9 mouse cellular contexts compared by ENCODE assay signal in the genomic region with DNA sequence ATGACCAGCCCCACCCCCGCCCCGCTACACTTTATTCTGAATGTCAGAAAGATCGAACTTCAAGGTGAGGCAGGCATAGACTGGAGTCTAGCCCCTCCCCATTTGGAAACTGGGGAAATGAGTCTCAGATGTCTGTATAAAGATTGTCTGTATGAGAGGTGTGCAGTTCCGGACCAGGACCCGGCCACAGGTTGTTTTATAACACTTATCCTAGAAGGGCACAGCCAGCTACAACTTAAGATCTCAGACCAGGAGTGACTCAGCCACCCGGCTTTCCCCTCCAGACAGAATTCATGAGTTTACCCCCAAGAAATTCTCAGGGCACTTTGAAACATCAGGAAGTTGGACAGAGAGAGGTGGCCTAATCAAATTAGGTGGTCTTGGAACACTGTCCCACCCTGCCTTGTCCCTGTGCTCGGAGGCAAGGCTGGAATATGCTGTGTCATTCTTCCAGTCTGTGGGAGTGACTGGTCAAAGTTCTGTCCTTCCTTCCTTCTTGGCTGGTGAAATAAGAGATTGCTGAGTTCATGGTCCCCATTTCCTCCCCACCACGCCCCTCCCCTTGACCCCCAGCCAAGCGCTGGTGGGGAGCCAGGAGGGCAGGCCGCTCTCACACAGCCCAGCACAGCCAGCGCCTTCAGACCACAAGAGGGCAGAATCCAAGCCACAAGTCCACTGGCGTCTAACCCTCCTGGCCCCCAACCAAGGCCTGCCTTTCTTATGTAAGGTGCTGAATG. TPM values are rescaled to one million over a fixed set of nuclear protein-coding genes. Genes with fewer than 3 reads are reported as not detected.
A peak's percentile ranks its signal among the peaks of the same experiment; 100 is the strongest.
DNase-seq lines count a peak whose midpoint lies in the region; ATAC-seq and TF ChIP-seq lines count a peak whose summit lies in the region.
"Had no signal": no experiment of that assay in that cellular context is flagged by ENCODE, and none has a peak within 500 bp of the region (broad histone marks: within the 10 kb centered on the region; RNA-seq: fewer than 3 reads in every experiment).

No protein-coding gene starts in this region.

- peaks cover 32% of the 10 kb centered on the region for H3K36me3 ChIP-seq in E14TG2a.4 (ENCODE audit: insufficient read depth, low read length)
- peaks cover 22% of the 10 kb centered on the region for H3K36me3 ChIP-seq in embryonic facial prominence, embryonic 15.5 days
- H3K36me3 ChIP-seq in heart, embryonic 16.5 days (ENCODE audit: control insufficient read depth, insufficient read depth): 0 out of 2 replicates have a peak, but pooled peaks cover 7% of the 10 kb centered on the region

- no peak overlapping the region for H3K4me2 ChIP-seq in embryonic facial prominence, embryonic 15.5 days (replicated peaks)
- H3K4me2 ChIP-seq in heart, embryonic 16.5 days (ENCODE audit: low read depth, low read length): 0 out of 2 replicates have a peak overlapping the region, but pooled peaks have one; percentile 16
- H3K4me2 ChIP-seq: midbrain, embryonic 12.5 days had no signal

- peaks cover 93% of the 10 kb centered on the region for H3K4me1 ChIP-seq in E14TG2a.4 (replicated peaks; ENCODE audit: low read depth, low read length)
- peaks cover 25% of the 10 kb centered on the region for H3K4me1 ChIP-seq in embryonic facial prominence, embryonic 15.5 days
- H3K4me1 ChIP-seq in heart, embryonic 16.5 days (ENCODE audit: control insufficient read depth, insufficient read depth, low read length): peaks cover 18% of the 10 kb centered on the region
- H3K4me1 ChIP-seq in lung, adult 2 months (ENCODE audit: control insufficient read depth, insufficient read depth, low read length): peaks cover 24% of the 10 kb centered on the region
- H3K4me1 ChIP-seq: midbrain, embryonic 12.5 days had no signal

- peak; percentile 79; the same call in 1 of the 2 replicates for ATAC-seq in embryonic facial prominence, embryonic 15.5 days (ENCODE audit: insufficient number of reproducible peaks, low FRiP score, low TSS enrichment, low read depth)
- peak; percentile 88 for ATAC-seq in heart, embryonic 16.5 days (replicated peaks; ENCODE audit: extremely low read depth, insufficient read depth, low FRiP score)

- 49% methylated on average over 12 of the region's 12 CpGs for WGBS in embryonic facial prominence, embryonic 15.5 days
- WGBS in heart, embryonic 16.5 days: 43% methylated on average over 12 of the region's 12 CpGs
- 25% methylated on average over 12 of the region's 12 CpGs for WGBS in lung, adult 2 months

- H3K4me3 ChIP-seq in E14TG2a.4 (replicated peaks; ENCODE audit: low read length): peak overlapping the region; percentile 52
- H3K4me3 ChIP-seq in embryonic facial prominence, embryonic 15.5 days (replicated peaks): no peak overlapping the region
- H3K4me3 ChIP-seq in heart, embryonic 16.5 days (ENCODE audit: low read length): no peak overlapping the region
- H3K4me3 ChIP-seq in lung, adult 2 months (replicated peaks; ENCODE audit: extremely low read depth, low read depth, low read length): peak overlapping the region; percentile 5
- H3K4me3 ChIP-seq: midbrain, embryonic 12.5 days had no signal

- no peaks in the 10 kb centered on the region for H3K27me3 ChIP-seq in E14TG2a.4 (ENCODE audit: insufficient read depth, low read length)
- H3K27me3 ChIP-seq in embryonic facial prominence, embryonic 15.5 days: no peaks in the 10 kb centered on the region
- no peaks in the 10 kb centered on the region for H3K27me3 ChIP-seq in heart, embryonic 16.5 days (ENCODE audit: control insufficient read depth, insufficient read depth, low read length)
- H3K27me3 ChIP-seq: midbrain, embryonic 12.5 days had no signal

- TF ChIP-seq POLR2A in lung, adult 2 months (IDR thresholded peaks at IDR 0.05; ENCODE audit: borderline replicate concordance, extremely low read depth, low read depth, low read length): peak; percentile 14; the same call in 1 of the 2 replicates

- peak overlapping the region; percentile 17; the same call in 1 of the 2 replicates for H3K27ac ChIP-seq in embryonic facial prominence, embryonic 15.5 days (replicated peaks)
- peak overlapping the region; percentile 67 for H3K27ac ChIP-seq in heart, embryonic 16.5 days (ENCODE audit: low read length)
- H3K27ac ChIP-seq: midbrain, embryonic 12.5 days had no signal

- H3K9me3 ChIP-seq in E14TG2a.4 (ENCODE audit: low read length): no peaks in the 10 kb centered on the region
- H3K9me3 ChIP-seq in embryonic facial prominence, embryonic 15.5 days (replicated peaks): no peaks in the 10 kb centered on the region
- no peaks in the 10 kb centered on the region for H3K9me3 ChIP-seq in heart, embryonic 16.5 days (replicated peaks; ENCODE audit: control insufficient read depth, low read length)
- H3K9me3 ChIP-seq: midbrain, embryonic 12.5 days had no signal

- peak; percentile 47 for TF ChIP-seq CTCF in E14TG2a.4 (conservative IDR thresholded peaks at IDR 0.05; ENCODE audit: low read length)
- peak; percentile 81 for TF ChIP-seq CTCF in lung, adult 2 months (IDR thresholded peaks at IDR 0.05; ENCODE audit: insufficient read depth, low read length)

- no peak overlapping the region for H3K9ac ChIP-seq in embryonic facial prominence, embryonic 15.5 days
- H3K9ac ChIP-seq in heart, embryonic 16.5 days (ENCODE audit: low read length): no peak overlapping the region
- H3K9ac ChIP-seq: midbrain, embryonic 12.5 days had no signal

- peak; percentile 98 for DNase-seq in adrenal gland, adult 8-10 months
- peak; percentile 31 for DNase-seq in layer of hippocampus, adult 9-10 months (ENCODE audit: low spot score)
- peak; percentile 92 for DNase-seq in lung, adult 2 months
- DNase-seq in right cerebral cortex, postnatal 10 days (ENCODE audit: low spot score in 2 of 2): peak; percentile 80 to 85
- peak; percentile 84 for DNase-seq in urinary bladder, postnatal 25 days (ENCODE audit: low spot score)

RNA-seq across cellular contexts. Expression of gene Aldh2, which starts 9.7 kb away (rescaled TPM):
- total RNA-seq in adrenal gland, adult 8-10 months (2022): 1,000 to 10,000 TPM in 2 of 4 experiments, 100 to 1,000 TPM in 2; 881 to 2,723 (median 1,517) TPM
- 212 and 219 TPM in 2 replicates for polyA plus RNA-seq in embryonic facial prominence, embryonic 15.5 days (2015; fragmentation: Nextera tagmentation; extraction: Ambion mirVana)
- 132 and 133 TPM in 2 replicates for polyA plus RNA-seq in heart, embryonic 16.5 days (2015; fragmentation: Nextera tagmentation; extraction: Ambion mirVana)
- 1,209 and 1,438 TPM in 2 replicates for polyA plus RNA-seq in lung, adult 2 months (2012; rRNA removed)

RNA-seq across cellular contexts. Expression of gene Acad12, which starts 34.8 kb away (rescaled TPM):
- total RNA-seq in adrenal gland, adult 8-10 months (2022): 10 to 100 TPM; 20.1 to 26.0 (median 22.8) TPM
- polyA plus RNA-seq in embryonic facial prominence, embryonic 15.5 days (2015; fragmentation: Nextera tagmentation; extraction: Ambion mirVana): 2.0 and 2.4 TPM in 2 replicates
- 6.7 TPM in 2 replicates for polyA plus RNA-seq in heart, embryonic 16.5 days (2015; fragmentation: Nextera tagmentation; extraction: Ambion mirVana)
- polyA plus RNA-seq in lung, adult 2 months (2012; rRNA removed): 10.1 and 10.3 TPM in 2 replicates

RNA-seq across cellular contexts. Expression of gene Mapkapk5, which starts 38.2 kb away (rescaled TPM):
- total RNA-seq in adrenal gland, adult 8-10 months (2022): 10 to 100 TPM; 59.5 to 85.2 (median 79.4) TPM
- polyA plus RNA-seq in embryonic facial prominence, embryonic 15.5 days (2015; fragmentation: Nextera tagmentation; extraction: Ambion mirVana): 49.3 and 52.0 TPM in 2 replicates
- 36.6 and 39.3 TPM in 2 replicates for polyA plus RNA-seq in heart, embryonic 16.5 days (2015; fragmentation: Nextera tagmentation; extraction: Ambion mirVana)
- 20.6 and 36.8 TPM in 2 replicates for polyA plus RNA-seq in lung, adult 2 months (2012; rRNA removed)

RNA-seq across cellular contexts. Expression of gene Adam1a, which starts 38.7 kb away (rescaled TPM):
- total RNA-seq in adrenal gland, adult 8-10 months (2022): 10 to 100 TPM in 2 of 4 experiments, 1 to 10 TPM in 2; 4.6 to 15.8 (median 9.0) TPM
- polyA plus RNA-seq in embryonic facial prominence, embryonic 15.5 days (2015; fragmentation: Nextera tagmentation; extraction: Ambion mirVana): 1.4 and 1.9 TPM in 2 replicates
- 0.54 and 1.3 TPM in 2 replicates for polyA plus RNA-seq in heart, embryonic 16.5 days (2015; fragmentation: Nextera tagmentation; extraction: Ambion mirVana)
- polyA plus RNA-seq in lung, adult 2 months (2012; rRNA removed): 4.4 and 5.7 TPM in 2 replicates

RNA-seq across cellular contexts. Expression of gene Gm42878, which starts 38.7 kb away (rescaled TPM):
- not detected for total RNA-seq in adrenal gland, adult 8-10 months (2022)
- 0.58 TPM in 1 of 2 replicates, not detected in the other for polyA plus RNA-seq in embryonic facial prominence, embryonic 15.5 days (2015; fragmentation: Nextera tagmentation; extraction: Ambion mirVana)
- 0.32 TPM in 1 of 2 replicates, not detected in the other for polyA plus RNA-seq in heart, embryonic 16.5 days (2015; fragmentation: Nextera tagmentation; extraction: Ambion mirVana)
- polyA plus RNA-seq in lung, adult 2 months (2012; rRNA removed): 0.28 TPM in 1 of 2 replicates, not detected in the other
- polyA plus RNA-seq: midbrain, embryonic 12.5 days had no signal

Comparison
In these comparisons a context has a peak if more than half of its experiments do, and no peak if none do; other contexts are left out.
1. H3K4me3 ChIP-seq: peak in E14TG2a.4 (single experiment) and lung, adult 2 months (single experiment); none in embryonic facial prominence, embryonic 15.5 days (single experiment) and heart, embryonic 16.5 days (single experiment).
2. DNase-seq: peak in every context shown above with its lines; median percentile 98 in adrenal gland, adult 8-10 months; 92 in lung, adult 2 months; 84 in urinary bladder, postnatal 25 days; 82 in right cerebral cortex, postnatal 10 days; 31 in layer of hippocampus, adult 9-10 months.